In genomic region chr16:89796566-89796965, GRCm38 (mm10) we compare ENCODE assay signal across 10 mouse cellular contexts.
DNase-seq lines count a peak whose midpoint lies in the region; ATAC-seq and TF ChIP-seq lines count a peak whose summit lies in the region.
"Had no signal": no experiment of that assay in that cellular context is flagged by ENCODE, and none has a peak within 500 bp of the region (broad histone marks: within the 10 kb centered on the region; RNA-seq: fewer than 3 reads in every experiment).

No protein-coding gene starts in this region.

- H3K4me2 ChIP-seq in forebrain, embryonic 13.5 days, result no peak overlapping the region
- no peak overlapping the region for H3K4me2 ChIP-seq in forebrain, embryonic 12.5 days
- H3K4me2 ChIP-seq: hindbrain, embryonic 12.5 days had no signal

- H3K27me3 ChIP-seq in thymus, adult 2 months (ENCODE audit: control insufficient read depth, insufficient read depth, low read length), result no peaks in the 10 kb centered on the region
- H3K27me3 ChIP-seq in forebrain, embryonic 13.5 days, result no peaks in the 10 kb centered on the region
- no peaks in the 10 kb centered on the region for H3K27me3 ChIP-seq in forebrain, embryonic 12.5 days
- H3K27me3 ChIP-seq: hindbrain, embryonic 12.5 days had no signal

- WGBS in thymus, adult 2 months, result 95% methylated on average over 7 of the region's 7 CpGs
- 91% methylated on average over 7 of the region's 7 CpGs for WGBS in forebrain, embryonic 13.5 days
- 89% methylated on average over 7 of the region's 7 CpGs for WGBS in forebrain, embryonic 12.5 days

- no peak overlapping the region for H3K27ac ChIP-seq in thymus, adult 2 months (ENCODE audit: control insufficient read depth, insufficient read depth, low read length)
- no peak overlapping the region for H3K27ac ChIP-seq in forebrain, embryonic 13.5 days
- no peak overlapping the region for H3K27ac ChIP-seq in forebrain, embryonic 12.5 days
- H3K27ac ChIP-seq: hindbrain, embryonic 12.5 days had no signal

- no peak for TF ChIP-seq POLR2A in thymus, adult 2 months (IDR thresholded peaks at IDR 0.05; ENCODE audit: control insufficient read depth, extremely low read depth, insufficient read depth, low read length, poor library complexity)

- no peaks in the 10 kb centered on the region for H3K4me1 ChIP-seq in thymus, adult 2 months (replicated peaks; ENCODE audit: control insufficient read depth, insufficient read depth, low read length)
- no peaks in the 10 kb centered on the region for H3K4me1 ChIP-seq in forebrain, embryonic 13.5 days
- no peaks in the 10 kb centered on the region for H3K4me1 ChIP-seq in forebrain, embryonic 12.5 days
- H3K4me1 ChIP-seq: hindbrain, embryonic 12.5 days had no signal

- H3K9ac ChIP-seq in forebrain, embryonic 13.5 days, result no peak overlapping the region
- no peak overlapping the region for H3K9ac ChIP-seq in forebrain, embryonic 12.5 days
- H3K9ac ChIP-seq: hindbrain, embryonic 12.5 days had no signal

- peak; percentile 14 for DNase-seq in heart, postnatal 4 days
- DNase-seq in heart, adult 8-10 months (ENCODE audit: low spot score), result no peak
- DNase-seq in thymus, postnatal 4 days, result peak; percentile 41
- DNase-seq in thymus, adult 2 months, result no peak
- DNase-seq in c-Kit-negative CD71-positive TER-119-positive erythroid progenitor cells, embryonic 14.5 days (ENCODE audit: low read depth, low spot score), result peak; percentile 6
- DNase-seq: kidney, postnatal 10 days; lung, postnatal 36 days had no signal

- no peak overlapping the region for H3K4me3 ChIP-seq in thymus, adult 2 months (ENCODE audit: control insufficient read depth, insufficient read depth, low read length)
- H3K4me3 ChIP-seq in forebrain, embryonic 13.5 days, result no peak overlapping the region
- H3K4me3 ChIP-seq in forebrain, embryonic 12.5 days (replicated peaks), result no peak overlapping the region
- H3K4me3 ChIP-seq: hindbrain, embryonic 12.5 days had no signal

- H3K9me3 ChIP-seq in forebrain, embryonic 13.5 days (replicated peaks), result no peaks in the 10 kb centered on the region
- no peaks in the 10 kb centered on the region; the same call in 1 of the 2 replicates for H3K9me3 ChIP-seq in forebrain, embryonic 12.5 days
- H3K9me3 ChIP-seq: hindbrain, embryonic 12.5 days had no signal

- no peak for TF ChIP-seq CTCF in thymus, adult 2 months (IDR thresholded peaks at IDR 0.05; ENCODE audit: borderline replicate concordance, control insufficient read depth, extremely low read depth, insufficient read depth, low read length, poor library complexity)

- 0 out of 2 replicates have a peak, but pooled peaks cover 6% of the 10 kb centered on the region for H3K36me3 ChIP-seq in thymus, adult 2 months (ENCODE audit: control insufficient read depth, insufficient read depth, low read length)
- peaks cover 60% of the 10 kb centered on the region for H3K36me3 ChIP-seq in forebrain, embryonic 13.5 days (ENCODE audit: poor library complexity, severe bottlenecking)
- peaks cover 53% of the 10 kb centered on the region for H3K36me3 ChIP-seq in forebrain, embryonic 12.5 days (replicated peaks)

- ATAC-seq in forebrain, embryonic 13.5 days, result no peak
- no peak for ATAC-seq in forebrain, embryonic 12.5 days (ENCODE audit: low FRiP score)

Comparison
In these comparisons a context has a peak if more than half of its experiments do, and no peak if none do; other contexts are left out.
1. DNase-seq: peak in heart, postnatal 4 days (single experiment), thymus, postnatal 4 days (single experiment) and c-Kit-negative CD71-positive TER-119-positive erythroid progenitor cells, embryonic 14.5 days (single experiment); none in heart, adult 8-10 months (single experiment) and thymus, adult 2 months (single experiment).